Mouse (Mus musculus) G1E (cell line): ENCODE measurements around the gene Olfr1039. TPM values are rescaled to one million over a fixed set of nuclear protein-coding genes. Genes with fewer than 3 reads are reported as not detected.
"Not testable (repeated sequence)": the region's sequence is repeated elsewhere in the genome, so short reads cannot be mapped to it uniquely, and the experiment has no call there.

Experiments
- ATAC-seq: 2 replicates; pipeline ENCODE4 v1.8.0; 2016; ENCODE audit warnings: mild to moderate bottlenecking; ENCODE audit not compliant: insufficient number of reproducible peaks, poor library complexity, low FRiP score, severe bottlenecking; ENCODE audit errors: extremely low read depth
- DNase-seq: peaks from one replicate; pipeline ENCODE4 v3.0.0; 2012; ENCODE audit warnings: low spot score
- H3K27me3 ChIP-seq: 2 replicates; pipeline ENCODE4 v1.6.1; 2012; ENCODE audit warnings: mild to moderate bottlenecking, low read length, inconsistent platforms; ENCODE audit not compliant: insufficient read depth
- H3K36me3 ChIP-seq: replicated peaks from 2 replicates; pipeline ENCODE3; 2012; ENCODE audit warnings: mild to moderate bottlenecking, inconsistent platforms
- H3K4me1 ChIP-seq: 2 replicates; pipeline ENCODE4 v1.6.1; 2012; ENCODE audit warnings: low read depth, low read length, inconsistent platforms, mixed read lengths; ENCODE audit not compliant: insufficient read depth
- H3K4me3 ChIP-seq: 2 replicates; pipeline ENCODE4 v1.5.1; 2012; ENCODE audit warnings: low read depth, mild to moderate bottlenecking, inconsistent platforms, low read length, moderate library complexity, mixed read lengths
- H3K9me3 ChIP-seq: replicated peaks from 2 replicates; pipeline ENCODE4 v1.6.1; 2012; ENCODE audit warnings: inconsistent platforms
- CTCF ChIP-seq: IDR thresholded peaks from 2 replicates; pipeline ENCODE4 v1.5.1; 2012; ENCODE audit warnings: low read depth, low read length, inconsistent platforms, mixed read lengths
- GATA1 ChIP-seq: IDR thresholded peaks from 2 replicates; pipeline ENCODE4 v1.6.1; 2012; ENCODE audit warnings: borderline replicate concordance, low read length, inconsistent platforms, mixed read lengths
- GATA2 ChIP-seq: IDR thresholded peaks from 2 replicates; pipeline ENCODE4 v1.6.1; 2012; ENCODE audit warnings: low read depth, low read length, inconsistent platforms, borderline replicate concordance
- POLR2AphosphoS5 ChIP-seq: IDR thresholded peaks from 2 replicates; pipeline ENCODE4 v1.6.1; 2012; ENCODE audit warnings: low read depth, low read length, inconsistent platforms; ENCODE audit not compliant: insufficient replicate concordance
- TAL1 ChIP-seq: conservative IDR thresholded peaks from 2 replicates; pipeline ENCODE4 v1.6.1; 2012; ENCODE audit warnings: low read depth, low read length, inconsistent platforms, mixed read lengths
- polyA plus RNA-seq: library from polyadenylated mRNA; stranded (reverse); fragments of >175 nt; gene quantifications from 2 replicates; pipeline ENCODE4 v1.2.3, GENCODE M21; 2012
- total RNA-seq, 2 experiments: library from RNA; stranded (forward) in 1 of 2; stranded (reverse) in 1 of 2; fragments of 200-1000 nt in 1 of 2; fragments of >200 nt in 1 of 2; fragmentation: Nextera tagmentation in 1 of 2; gene quantifications; 2 replicates each; pipeline ENCODE4 v1.2.3; 2014 to 2017

The Olfr1039 gene
- total RNA-seq (2014; fragmentation: Nextera tagmentation) (not detected in 2 replicates), total RNA-seq (2017) (0.22 TPM in 1 of 2 replicates, not detected in the other), polyA plus RNA-seq (not detected in 2 replicates)

GRCm38 (mm10) chr2:86135828-86136227 is at the start of gene Olfr1039:
Olfr1039 (minus strand) TSS chr2:86135928.
- Histone ChIP-seq H3K36me3 (no peaks in the 10 kb centered on the region), H3K9me3 (peaks cover 3% of the 10 kb centered on the region; the same call in 1 of the 2 replicates), H3K4me1 (no peaks in the 10 kb centered on the region), H3K27me3 (no peaks in the 10 kb centered on the region), H3K4me3 (no peak within 1 kb of the TSS)
- no peak for ATAC-seq
- DNase-seq = no peak
- TF ChIP-seq POLR2AphosphoS5 = no peak
- no peak for TF ChIP-seq TAL1
- no peak for TF ChIP-seq CTCF
- no peak for TF ChIP-seq GATA1
- TF ChIP-seq GATA2 = no peak

- H3K9me3 ChIP-seq = peaks cover 7% of the 10 kb centered on the region; the same call in 1 of the 2 replicates
- H3K4me1 ChIP-seq = no peaks in the 10 kb centered on the region
- no peak for ATAC-seq
- no peaks in the 10 kb centered on the region for H3K27me3 ChIP-seq
- no peak overlapping the region for H3K4me3 ChIP-seq
- H3K36me3 ChIP-seq = no peaks in the 10 kb centered on the region
- no peak for TF ChIP-seq CTCF
- TF ChIP-seq GATA2 = no peak
- no peak for TF ChIP-seq TAL1
- no peak for DNase-seq
Observed at GRCm38 (mm10) chr2:86179950-86180349, 44.2 kb upstream of the Olfr1039 start.

- Histone ChIP-seq H3K4me3 (no peak within 1 kb of the TSS), H3K9me3 (peaks cover 7% of the 10 kb centered on the region; the same call in 1 of the 2 replicates), H3K36me3 (no peaks in the 10 kb centered on the region), H3K27me3 (no peaks in the 10 kb centered on the region), H3K4me1 (no peaks in the 10 kb centered on the region)
- no peak for DNase-seq
- TF ChIP-seq POLR2AphosphoS5 = no peak
- no peak for TF ChIP-seq GATA1
- no peak for ATAC-seq
Observed at GRCm38 (mm10) chr2:86177720-86178119, 42.0 kb upstream of the Olfr1039 start, which contains the start of gene Olfr1044. Olfr1044 (minus strand) TSS chr2:86177820.

GRCm38 (mm10) chr2:86175422-86175821 is 39.7 kb upstream of the Olfr1039 start:
- not testable (repeated sequence) for H3K9me3 ChIP-seq, H3K27me3 ChIP-seq, H3K36me3 ChIP-seq, H3K4me3 ChIP-seq, DNase-seq, H3K4me1 ChIP-seq, ATAC-seq

- H3K4me3 ChIP-seq = no peak within 1 kb of the TSS
- ATAC-seq (no peak), DNase-seq (no peak)
- H3K4me1 ChIP-seq = no peaks in the 10 kb centered on the region
- H3K27me3 ChIP-seq = no peaks in the 10 kb centered on the region
- H3K36me3 ChIP-seq = no peaks in the 10 kb centered on the region
- no peak for TF ChIP-seq GATA1
- no peak for TF ChIP-seq CTCF
- 0 out of 2 replicates have a peak, but pooled peaks cover 1% of the 10 kb centered on the region for H3K9me3 ChIP-seq
Observed at GRCm38 (mm10) chr2:86167422-86167821, 31.7 kb upstream of the Olfr1039 start, which contains the start of gene Olfr1043. Olfr1043 (minus strand) TSS chr2:86167522.

- Histone ChIP-seq H3K27me3 (no peaks in the 10 kb centered on the region), H3K4me1 (no peaks in the 10 kb centered on the region), H3K4me3 (no peak within 1 kb of the TSS), H3K9me3 (no peaks in the 10 kb centered on the region), H3K36me3 (no peaks in the 10 kb centered on the region)
- no peak for DNase-seq
- TF ChIP-seq CTCF (no peak), GATA2 (no peak), POLR2AphosphoS5 (no peak), GATA1 (no peak), TAL1 (no peak)
- no peak for ATAC-seq
Observed at GRCm38 (mm10) chr2:86161738-86162137, 26.0 kb upstream of the Olfr1039 start, which contains the start of gene Olfr1042. Olfr1042 (minus strand) TSS chr2:86161838.

GRCm38 (mm10) chr2:86146632-86147031 is 10.9 kb upstream of the Olfr1039 start, which contains the start of gene Olfr1040:
Olfr1040 (minus strand) TSS chr2:86146732.
- H3K36me3 ChIP-seq = no peaks in the 10 kb centered on the region
- ATAC-seq = no peak
- no peak for DNase-seq
- TF ChIP-seq GATA1 (no peak), GATA2 (no peak), TAL1 (no peak), POLR2AphosphoS5 (no peak), CTCF (no peak)
- H3K9me3 ChIP-seq = 0 out of 2 replicates have a peak, but pooled peaks cover 2% of the 10 kb centered on the region
- no peaks in the 10 kb centered on the region for H3K4me1 ChIP-seq
- H3K4me3 ChIP-seq = no peak within 1 kb of the TSS
- no peaks in the 10 kb centered on the region for H3K27me3 ChIP-seq
